Mouse (Mus musculus) stomach, postnatal 0 days (tissue): ENCODE data around the gene Card10. TPM values are rescaled to one million over a fixed set of nuclear protein-coding genes. Genes with fewer than 3 reads are reported as not detected.

Source experiments
- ATAC-seq: fragments of 200-750 bp; cut with Nextera tagmentation; 2 replicates; pipeline ENCODE4 v1.8.0; 2017; ENCODE audit not compliant: low FRiP score, low TSS enrichment
- DNase-seq: peaks from one replicate; pipeline ENCODE4 v3.0.0-alpha.2; 2016; ENCODE audit warnings: low spot score
- H3K27ac ChIP-seq: fragments of 300-500 bp; sonication (generic); replicated peaks from 2 replicates; pipeline ENCODE4 v1.5.1; 2014; ENCODE audit warnings: mild to moderate bottlenecking, control low read depth
- H3K27me3 ChIP-seq: fragments of 300-500 bp; sonication (generic); 2 replicates; pipeline ENCODE4 v1.6.1; 2014; ENCODE audit warnings: low read length; ENCODE audit not compliant: control insufficient read depth, insufficient read depth
- H3K36me3 ChIP-seq: fragments of 300-500 bp; sonication (generic); 2 replicates; pipeline ENCODE4 v1.6.1; 2014; ENCODE audit warnings: low read length, mixed read lengths; ENCODE audit not compliant: control insufficient read depth, insufficient read depth
- H3K4me1 ChIP-seq: fragments of 300-500 bp; sonication (generic); replicated peaks from 2 replicates; pipeline ENCODE4 v1.6.1; 2014; ENCODE audit warnings: antibody characterized with exemption; ENCODE audit not compliant: control insufficient read depth, insufficient read depth
- H3K4me2 ChIP-seq: fragments of 300-500 bp; sonication (generic); replicated peaks from 2 replicates; pipeline ENCODE4 v1.6.1; 2014; ENCODE audit warnings: low read depth, mild to moderate bottlenecking, control low read depth, moderate library complexity
- H3K4me3 ChIP-seq: fragments of 300-500 bp; sonication (generic); 2 replicates; pipeline ENCODE4 v1.5.1; 2014; ENCODE audit warnings: low read depth, low read length, control low read depth
- H3K9ac ChIP-seq: fragments of 300-500 bp; sonication (generic); 2 replicates; pipeline ENCODE4 v1.6.1; 2014; ENCODE audit warnings: mild to moderate bottlenecking, low read length, control low read depth, mixed read lengths
- H3K9me3 ChIP-seq: fragments of 300-500 bp; sonication (generic); 2 replicates; pipeline ENCODE4 v1.6.1; 2016; ENCODE audit warnings: low read length; ENCODE audit not compliant: control insufficient read depth
- CTCF ChIP-seq: IDR thresholded peaks from 2 replicates; pipeline ENCODE4 v1.5.1; 2016; ENCODE audit warnings: antibody characterized with exemption, low read depth, mild to moderate bottlenecking, moderate library complexity
- EP300 ChIP-seq: optimal IDR thresholded peaks from 2 replicates; pipeline ENCODE3; 2016; ENCODE audit warnings: antibody characterized with exemption
- WGBS: fragments of 180-500 bp; shearing (Covaris S2); extraction: QIAGEN DNeasy Blood & Tissue Kit; methylation state at CpG from one replicate; pipeline ENCODE4 v1.1.7; 2014; 5-methylcytosine and 5-hydroxymethylcytosine counted together
- polyA plus RNA-seq: library from polyadenylated mRNA; unstranded; fragments of >200 nt; fragmentation: Nextera tagmentation; extraction: Ambion mirVana; gene quantifications from 2 replicates; pipeline ENCODE4 v1.2.1, GENCODE M21; 2015

Gene Card10
- polyA plus RNA-seq, 1 experiment from 2014 or later = 2.4 TPM

GRCm38 (mm10) chr15:78755966-78756725 lies 46.7 kb downstream of the Card10 start:
- Histone ChIP-seq H3K4me3 (no peak overlapping the region), H3K4me2 (no peak overlapping the region)

GRCm38 (mm10) chr15:78755226-78755625 lies 47.6 kb downstream of the Card10 start:
- Histone ChIP-seq H3K27me3 (no peaks in the 10 kb centered on the region), H3K4me1 (no peaks in the 10 kb centered on the region), H3K9ac (no peak overlapping the region), H3K4me2 (no peak overlapping the region), H3K4me3 (no peak overlapping the region), H3K9me3 (no peaks in the 10 kb centered on the region), H3K36me3 (no peaks in the 10 kb centered on the region), H3K27ac (no peak overlapping the region)
- DNase-seq (no peak), ATAC-seq (no peak)
- no peak for TF ChIP-seq EP300
- TF ChIP-seq CTCF = no peak
- 48% methylated on average over 3 of the region's 3 CpGs for WGBS

More at GRCm38 (mm10) chr15:78755966-78756725, 46.7 kb downstream of the Card10 start:
- Histone ChIP-seq H3K9ac (no peak overlapping the region), H3K36me3 (no peaks in the 10 kb centered on the region), H3K27ac (no peak overlapping the region), H3K9me3 (no peaks in the 10 kb centered on the region), H3K4me1 (no peaks in the 10 kb centered on the region), H3K27me3 (no peaks in the 10 kb centered on the region)
- no peak for TF ChIP-seq EP300
- TF ChIP-seq CTCF = no peak
- DNase-seq (no peak), ATAC-seq (no peak)
- WGBS = 55% methylated on average over 12 of the region's 12 CpGs

GRCm38 (mm10) chr15:78754144-78754543 lies 48.7 kb downstream of the Card10 start:
- Histone ChIP-seq H3K27me3 (no peaks in the 10 kb centered on the region), H3K27ac (no peak overlapping the region), H3K36me3 (no peaks in the 10 kb centered on the region), H3K4me2 (no peak overlapping the region), H3K4me3 (no peak overlapping the region), H3K9ac (no peak overlapping the region), H3K4me1 (no peaks in the 10 kb centered on the region), H3K9me3 (no peaks in the 10 kb centered on the region)
- no peak for TF ChIP-seq EP300
- no peak for TF ChIP-seq CTCF
- 75% methylated on average over 5 of the region's 5 CpGs for WGBS
- DNase-seq = no peak
- ATAC-seq = no peak

GRCm38 (mm10) chr15:78752991-78753390 lies 49.9 kb downstream of the Card10 start:
- Histone ChIP-seq H3K9me3 (no peaks in the 10 kb centered on the region), H3K9ac (no peak overlapping the region), H3K27ac (no peak overlapping the region), H3K36me3 (no peaks in the 10 kb centered on the region), H3K4me3 (no peak overlapping the region), H3K4me2 (no peak overlapping the region), H3K27me3 (no peaks in the 10 kb centered on the region), H3K4me1 (no peaks in the 10 kb centered on the region)
- TF ChIP-seq CTCF = no peak
- TF ChIP-seq EP300 = no peak
- DNase-seq = no peak
- ATAC-seq = no peak

- ATAC-seq (no peak), DNase-seq (no peak)
- 57% methylated on average over 6 of the region's 6 CpGs for WGBS
- H3K27ac ChIP-seq = no peak overlapping the region
- no peaks in the 10 kb centered on the region for H3K9me3 ChIP-seq
- no peaks in the 10 kb centered on the region for H3K27me3 ChIP-seq
- no peak overlapping the region for H3K9ac ChIP-seq
- H3K4me2 ChIP-seq = no peak overlapping the region
- H3K4me3 ChIP-seq = no peak overlapping the region
- H3K36me3 ChIP-seq = no peaks in the 10 kb centered on the region
- no peak for TF ChIP-seq EP300
- no peak for TF ChIP-seq CTCF
- no peaks in the 10 kb centered on the region for H3K4me1 ChIP-seq
Observed at GRCm38 (mm10) chr15:78750608-78751350, 52.1 kb downstream of the Card10 start.

- no peak for TF ChIP-seq EP300
- TF ChIP-seq CTCF = no peak
- no peak overlapping the region for H3K4me3 ChIP-seq
- no peaks in the 10 kb centered on the region for H3K9me3 ChIP-seq
- no peak overlapping the region for H3K4me2 ChIP-seq
- DNase-seq (peak; percentile 48), ATAC-seq (no peak)
- H3K4me1 ChIP-seq = no peaks in the 10 kb centered on the region
- 36% methylated on average over 5 of the region's 5 CpGs for WGBS
- H3K27me3 ChIP-seq = no peaks in the 10 kb centered on the region
- no peak overlapping the region for H3K27ac ChIP-seq
- H3K36me3 ChIP-seq = no peaks in the 10 kb centered on the region
- H3K9ac ChIP-seq = no peak overlapping the region
Observed at GRCm38 (mm10) chr15:78749855-78750254, 53.0 kb downstream of the Card10 start.
